Mouse (Mus musculus) B cell, adult 62 days (primary cell): ENCODE measurements around the gene Mapk11. TPM values are rescaled to one million over a fixed set of nuclear protein-coding genes. Genes with fewer than 3 reads are reported as not detected.

Experiments used
- total RNA-seq: library from RNA; stranded (reverse); gene quantifications from 4 replicates; pipeline ENCODE4 v1.2.4, GENCODE M21; 2023

Mapk11 gene
- total RNA-seq, result 73.3 to 78.7 TPM (median 77.4 TPM) in 4 replicates

DNA sequence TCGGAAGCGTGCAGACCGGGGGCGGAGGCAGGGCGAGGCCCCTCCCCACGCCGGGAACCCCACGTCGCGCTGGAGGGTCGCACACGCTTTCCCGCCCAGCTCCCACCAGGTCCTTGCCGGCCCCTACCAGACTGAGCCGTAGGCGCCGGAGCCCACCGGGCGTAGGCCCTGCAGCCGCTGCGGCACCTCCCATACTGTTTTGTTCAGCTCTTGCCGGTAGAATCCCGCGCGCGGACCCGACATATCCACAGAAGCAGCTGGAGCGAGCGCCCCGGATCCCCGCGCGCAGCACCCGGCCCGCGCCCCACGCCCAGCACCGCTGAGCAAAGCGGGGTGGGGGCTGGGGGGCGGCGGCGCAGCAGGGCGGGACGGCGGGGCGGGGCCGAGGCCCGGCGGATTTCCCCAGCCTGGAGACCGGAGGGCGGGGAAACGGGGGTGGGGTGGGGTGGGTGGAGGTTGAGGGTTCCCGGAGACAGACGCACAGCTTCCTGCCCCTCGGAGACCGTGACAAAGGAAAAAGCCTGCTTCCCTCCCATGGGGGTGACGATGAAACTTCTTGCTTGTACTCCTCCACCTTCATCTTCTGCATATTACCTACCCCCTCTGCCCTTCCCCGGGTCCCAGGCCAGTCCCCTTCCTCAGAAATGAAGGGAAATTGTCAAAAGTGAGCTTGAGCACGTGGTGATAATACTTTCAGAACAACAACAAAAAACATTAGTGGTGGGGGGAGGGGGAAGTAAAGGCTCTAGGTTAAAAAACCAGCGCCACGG, at the start of gene Mapk11:
Gene Mapk11, minus strand, starts transcription at position 358 of the 770 bp plus-strand sequence.

DNA sequence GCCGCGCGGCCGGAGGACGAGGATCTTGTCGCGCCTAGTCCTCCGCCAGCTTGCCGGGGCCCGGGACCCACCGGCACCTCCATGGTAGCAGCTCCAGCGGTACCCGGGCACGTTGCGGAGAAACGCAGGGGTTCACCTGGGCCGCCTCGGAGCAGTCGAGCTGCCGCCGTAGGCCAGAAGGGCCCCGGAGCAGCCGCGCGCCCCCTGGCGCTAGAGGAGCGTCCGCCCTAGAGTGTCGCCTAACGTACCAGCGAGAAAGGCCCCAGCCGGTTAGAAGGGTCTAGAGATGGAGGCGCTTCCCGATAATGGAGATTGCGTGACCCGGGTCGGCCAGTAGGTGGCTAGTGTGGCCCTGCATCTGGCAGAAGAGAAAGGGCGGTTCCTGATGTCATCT, 46.9 kb upstream of the Mapk11 start, which contains the start of gene Dennd6b:
Gene Dennd6b, minus strand, starts transcription at position 184 of the 394 bp plus-strand sequence.

DNA sequence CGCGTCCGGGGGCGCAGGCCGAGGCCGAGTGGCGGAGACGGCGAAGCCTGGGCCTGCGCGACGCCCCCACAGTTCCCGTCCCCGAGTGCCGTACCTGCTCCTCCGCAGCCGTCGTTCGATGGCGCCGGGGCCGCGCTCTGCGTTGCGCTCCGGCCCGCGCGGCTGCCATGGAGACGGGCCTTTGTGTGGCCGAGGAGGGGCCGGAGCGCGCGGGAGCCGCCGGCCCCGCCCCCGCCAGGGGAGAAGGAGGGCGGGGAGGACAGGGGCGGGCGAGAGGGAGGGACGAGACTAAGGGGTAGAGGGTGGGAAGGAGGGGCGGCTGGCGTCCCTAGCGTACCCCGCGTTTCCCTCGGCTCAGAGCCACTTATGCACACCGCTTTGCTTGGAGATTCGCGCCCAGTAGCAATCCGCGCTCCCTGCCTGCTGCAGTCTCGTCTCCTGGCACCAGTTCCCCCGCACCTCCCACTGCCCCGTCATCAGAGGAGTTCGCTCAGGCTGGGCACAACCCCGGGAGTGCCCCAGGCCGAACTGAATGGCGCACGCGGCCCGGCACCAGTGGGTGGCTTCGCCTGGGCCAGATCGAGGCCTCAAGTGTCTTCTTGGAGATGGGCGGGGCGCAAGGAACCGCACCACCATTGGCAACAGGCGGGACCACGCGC, 31.3 kb upstream of the Mapk11 start, which contains the start of gene Plxnb2:
Gene Plxnb2, minus strand, starts transcription at position 218 of the 659 bp plus-strand sequence.

DNA sequence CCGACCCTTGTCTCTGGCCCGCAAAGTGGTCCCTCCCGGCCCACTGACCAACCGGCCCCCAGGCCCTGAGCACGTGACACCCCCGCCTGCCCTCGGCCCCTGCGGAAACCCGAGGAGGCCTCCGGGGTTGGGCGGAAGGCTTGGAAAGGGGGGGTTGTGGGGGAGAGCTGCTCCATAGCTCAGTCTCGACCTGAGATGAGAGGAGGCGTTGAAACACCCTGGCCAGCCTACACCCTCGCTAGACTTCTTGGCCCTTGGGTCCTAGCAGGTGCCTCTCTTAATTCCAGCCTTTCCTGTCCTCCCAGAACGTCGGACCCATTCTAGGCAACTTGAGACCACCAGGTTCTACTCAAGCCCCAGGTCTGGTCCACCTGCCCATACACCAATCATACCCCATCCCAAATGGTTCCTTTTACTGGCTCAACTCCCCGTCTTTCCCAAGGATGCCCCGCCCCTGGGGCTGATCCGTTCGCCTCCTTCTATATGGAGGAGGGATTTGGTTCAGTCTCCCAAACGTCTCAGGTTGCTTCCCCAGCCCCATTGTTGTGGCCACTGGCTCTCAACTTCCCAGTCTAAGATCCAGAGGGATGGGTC, 8.7 kb downstream of the Mapk11 start, which contains the start of gene Mapk12:
Gene Mapk12, minus strand, starts transcription at position 45 of the 594 bp plus-strand sequence.

DNA sequence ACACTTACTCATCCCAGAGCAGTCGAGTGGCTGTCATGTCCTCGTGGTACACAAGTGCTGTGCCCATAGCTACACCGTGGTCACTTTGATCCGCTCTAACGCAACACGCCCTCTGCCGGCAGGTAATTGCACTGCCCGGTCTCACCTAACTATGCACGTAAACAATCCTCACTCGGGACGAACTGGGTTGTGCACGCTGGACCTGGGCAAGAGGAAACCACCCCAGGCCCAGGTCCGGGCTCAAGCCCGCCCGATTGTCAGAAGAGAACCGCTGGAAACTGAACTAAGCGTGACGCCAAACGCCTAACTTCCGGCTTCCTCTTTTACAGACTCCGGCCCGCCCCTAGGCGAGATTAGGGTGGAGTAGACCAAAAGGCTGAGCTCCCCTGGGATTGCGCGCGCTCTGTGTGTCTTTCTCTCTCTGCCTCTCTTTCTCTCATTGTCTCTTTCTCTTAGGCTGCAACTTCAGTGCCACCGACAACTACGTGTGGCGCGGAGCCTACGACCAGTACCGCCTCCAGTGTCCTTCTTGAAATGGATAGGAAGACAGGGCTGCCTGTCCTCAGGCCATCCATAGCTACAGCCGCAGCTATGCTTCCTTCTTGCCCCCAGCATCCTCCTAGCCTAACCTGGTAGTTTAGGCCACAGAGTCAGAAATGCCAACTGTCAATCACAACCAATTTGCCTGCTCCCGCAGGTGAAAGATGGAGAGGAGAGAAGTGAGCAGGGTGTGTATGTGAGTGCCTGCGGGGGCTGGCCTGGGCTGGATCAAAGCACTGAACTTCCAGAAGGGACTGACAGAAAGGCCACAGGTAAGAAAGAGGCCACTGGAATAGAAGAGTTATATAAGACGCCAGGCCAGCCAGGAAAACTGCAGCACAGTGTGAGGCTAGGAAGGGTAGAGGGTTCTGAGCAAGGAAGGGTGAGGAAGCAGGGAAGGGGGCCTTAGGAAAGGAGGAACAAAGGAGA, 20.8 kb downstream of the Mapk11 start, which contains the start of gene Hdac10:
Gene Hdac10, minus strand, starts transcription at position 319 of the 969 bp plus-strand sequence.

DNA sequence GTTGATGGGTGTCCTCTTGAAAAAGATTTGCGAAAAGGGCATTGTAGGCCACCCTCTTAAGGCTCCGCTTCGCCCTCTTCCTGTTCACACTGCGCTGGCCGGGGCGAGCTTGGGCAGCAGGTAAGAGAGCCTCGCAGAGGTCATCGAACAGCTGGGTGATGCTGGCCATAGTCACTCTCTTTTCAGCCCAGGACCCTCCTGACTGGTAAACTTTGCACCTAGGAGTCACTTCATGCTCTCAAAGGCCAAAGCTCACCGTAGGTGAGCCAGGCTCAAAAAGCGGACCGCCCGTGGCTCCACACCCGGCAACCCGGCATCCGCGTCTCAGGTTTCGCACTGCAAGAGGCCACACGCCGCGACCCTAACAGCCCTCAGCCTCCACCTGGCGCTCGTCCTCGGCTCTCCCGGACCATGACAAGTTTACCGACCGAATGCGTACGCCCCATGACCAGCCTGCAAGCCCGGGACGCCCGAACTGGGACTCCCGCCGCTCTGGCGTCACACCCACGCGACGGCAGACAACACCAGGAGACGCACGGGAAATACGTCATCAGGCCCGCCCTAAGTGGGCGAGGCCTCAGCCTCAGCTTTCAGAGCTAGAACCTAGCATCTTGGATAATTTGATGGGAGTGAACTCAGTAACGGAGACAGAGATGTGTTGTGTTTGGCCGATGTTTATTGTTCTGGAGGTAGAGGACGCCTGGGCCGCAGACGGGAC, 26.6 kb downstream of the Mapk11 start, which contains the start of gene Tubgcp6:
Gene Tubgcp6, minus strand, starts transcription at position 464 of the 718 bp plus-strand sequence.

Other genes with a start within 250 kb of the Mapk11 start
- not detected in 4 replicates for gene Ttll8, start 195.2 kb downstream of the Mapk11 start, total RNA-seq
- not detected in 4 replicates for gene Mlc1, start 170.6 kb downstream of the Mapk11 start, total RNA-seq
- not detected in 4 replicates for gene Mov10l1, start 166.7 kb downstream of the Mapk11 start, total RNA-seq
- gene Panx2, start 89.9 kb downstream of the Mapk11 start, total RNA-seq, result not detected in 4 replicates
- 50.2 to 57.3 TPM (median 52.9 TPM) in 4 replicates for gene Trabd, start 74.5 kb downstream of the Mapk11 start, total RNA-seq
- gene Selenoo, start 60.5 kb downstream of the Mapk11 start, total RNA-seq, result 23.2 to 26.5 TPM (median 23.9 TPM) in 4 replicates
- gene Tubgcp6, start 26.5 kb downstream of the Mapk11 start, total RNA-seq, result 55.4 to 58.7 TPM (median 55.8 TPM) in 4 replicates
- gene Hdac10, start 20.9 kb downstream of the Mapk11 start, total RNA-seq, result 83.7 to 94.1 TPM (median 89.5 TPM) in 4 replicates
- 14.5 to 18.8 TPM (median 16.9 TPM) in 4 replicates for gene Mapk12, start 8.9 kb downstream of the Mapk11 start, total RNA-seq
- 9.1 to 12.3 TPM (median 11.3 TPM) in 4 replicates for gene Plxnb2, start 31.2 kb upstream of the Mapk11 start, total RNA-seq
- 29.9 to 37.7 TPM (median 32.6 TPM) in 4 replicates for gene Dennd6b, start 46.9 kb upstream of the Mapk11 start, total RNA-seq
- gene Ppp6r2, start 61.9 kb upstream of the Mapk11 start, total RNA-seq, result 53.3 to 62.4 TPM (median 58.4 TPM) in 4 replicates
- gene Sbf1, start 165.7 kb upstream of the Mapk11 start, total RNA-seq, result 238 to 267 TPM (median 247 TPM) in 4 replicates
- gene Adm2, start 173.1 kb upstream of the Mapk11 start, total RNA-seq, result not detected in 4 replicates
- not detected in 4 replicates for gene Miox, start 184.8 kb upstream of the Mapk11 start, total RNA-seq
- 38.4 to 46.3 TPM (median 41.9 TPM) in 4 replicates for gene Lmf2, start 206.0 kb upstream of the Mapk11 start, total RNA-seq
- gene Ncaph2, start 206.1 kb upstream of the Mapk11 start, total RNA-seq, result 121 to 132 TPM (median 123 TPM) in 4 replicates
- gene Sco2, start 224.2 kb upstream of the Mapk11 start, total RNA-seq, result 14.3 to 17.6 TPM (median 15.7 TPM) in 4 replicates
- gene Tymp, start 227.4 kb upstream of the Mapk11 start, total RNA-seq, result 0.50 to 1.0 TPM (median 0.87 TPM) in 4 replicates
- gene Odf3b, start 229.7 kb upstream of the Mapk11 start, total RNA-seq, result not detected in 4 replicates
- not detected in 4 replicates for gene Klhdc7b, start 235.3 kb upstream of the Mapk11 start, total RNA-seq